Mouse (Mus musculus) kidney, postnatal 14 days (tissue): Measurements from ENCODE around the gene Ifi35.
A peak's percentile ranks its signal among the peaks of the same experiment; 100 is the strongest.
"Not testable (repeated sequence)": the region's sequence is repeated elsewhere in the genome, so short reads cannot be mapped to it uniquely, and the experiment has no call there.

Experiments
- DNase-seq: peaks from one replicate; pipeline ENCODE4 v3.0.0; 2022; ENCODE audit warnings: mixed read lengths

The Ifi35 gene

DNA sequence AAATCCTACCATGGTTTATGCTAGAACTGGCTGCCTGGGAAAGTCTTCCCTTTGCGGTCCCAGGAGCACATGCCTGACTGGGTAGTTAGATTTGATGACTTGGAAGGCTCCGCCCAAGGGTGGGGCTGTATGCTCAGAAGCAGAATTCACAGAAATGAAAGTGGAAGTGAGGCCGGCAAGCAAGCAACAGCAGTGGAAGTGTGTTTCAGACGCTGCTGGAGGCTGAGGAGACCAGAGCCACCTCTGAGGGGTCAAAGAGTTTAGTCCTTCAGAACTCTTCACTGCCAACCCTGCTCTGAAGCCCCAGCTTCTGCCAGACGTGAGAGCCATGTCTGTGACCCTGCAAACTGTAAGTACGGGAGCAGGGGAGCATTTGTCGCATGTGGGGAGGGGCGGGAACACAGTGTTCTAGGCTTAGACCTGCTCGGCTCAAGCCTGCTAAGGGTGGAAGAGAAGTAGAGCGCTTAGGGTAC is at the start of gene Ifi35:
Gene Ifi35 (plus strand): TSS at position 134 of the 473 bp plus-strand sequence.
- DNase-seq: peak; percentile 90

DNA sequence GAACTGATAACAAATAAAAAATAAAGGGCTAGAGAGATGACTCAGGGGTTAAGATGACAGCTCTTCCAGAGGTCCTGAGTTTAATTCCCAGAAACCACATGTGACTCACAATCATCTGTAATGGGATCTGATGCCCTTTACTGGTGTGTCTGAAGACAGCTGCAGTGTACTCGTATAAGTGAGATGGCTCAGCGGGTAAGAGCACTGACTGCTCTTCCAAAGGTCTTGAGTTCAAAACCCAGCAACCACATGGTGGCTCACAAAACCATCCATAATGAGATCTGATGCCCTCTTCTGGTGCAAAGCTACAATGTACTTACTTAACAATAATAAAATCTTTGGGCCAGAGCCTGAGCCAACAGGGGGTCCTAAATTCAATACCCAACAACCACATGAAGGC is 32.9 kb upstream of the Ifi35 start:
- DNase-seq: no peak

GRCm38 (mm10) chr11:101416433-101417100 is 31.6 kb upstream of the Ifi35 start:
- DNase-seq: no peak

GRCm38 (mm10) chr11:101417101-101417855 is 30.9 kb upstream of the Ifi35 start, which contains the start of gene Aarsd1:
Aarsd1 (minus strand) TSS chr11:101417615.
- peak; percentile 90 for DNase-seq

- no peak for DNase-seq
Observed at GRCm38 (mm10) chr11:101418991-101419390, 29.2 kb upstream of the Ifi35 start.

DNA sequence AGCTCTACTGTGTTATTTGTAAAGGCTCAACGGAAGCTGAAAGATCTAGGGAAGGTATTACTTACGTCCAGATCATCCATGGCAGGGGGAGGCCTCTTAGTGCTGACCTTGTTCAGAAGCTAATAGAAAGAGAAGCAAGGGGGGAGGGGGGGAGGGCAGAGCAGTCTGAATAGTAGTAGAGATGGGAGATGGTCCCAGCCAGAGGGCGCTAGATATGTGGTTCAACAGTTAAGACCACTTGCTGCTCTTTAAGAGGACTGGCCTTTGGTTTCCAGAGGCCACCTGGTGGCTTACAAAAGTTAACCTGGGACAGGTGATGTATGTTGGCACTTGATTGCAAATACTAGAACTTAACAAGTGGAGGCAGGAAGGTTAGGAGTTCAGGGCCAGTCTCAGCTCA is 28.6 kb upstream of the Ifi35 start:
- peak; percentile 26 for DNase-seq

- DNase-seq: no peak
Observed at GRCm38 (mm10) chr11:101420148-101420547, 28.1 kb upstream of the Ifi35 start.

GRCm38 (mm10) chr11:101424105-101424851 is 23.9 kb upstream of the Ifi35 start, which contains the start of gene Gm27029:
Gm27029 (minus strand) TSS chr11:101424796.
- DNase-seq: peak; percentile 23

GRCm38 (mm10) chr11:101424925-101425813 is 23.0 kb upstream of the Ifi35 start, which contains the start of the genes Rundc1 and Ptges3l:
Rundc1 (plus strand) TSS chr11:101425085.
Ptges3l (minus strand) TSS chr11:101425333.
- DNase-seq: peak; percentile 99

- no peak for DNase-seq
Observed at GRCm38 (mm10) chr11:101426165-101426564, 22.0 kb upstream of the Ifi35 start.

GRCm38 (mm10) chr11:101431327-101431726 is 16.9 kb upstream of the Ifi35 start:
- DNase-seq: no peak

DNA sequence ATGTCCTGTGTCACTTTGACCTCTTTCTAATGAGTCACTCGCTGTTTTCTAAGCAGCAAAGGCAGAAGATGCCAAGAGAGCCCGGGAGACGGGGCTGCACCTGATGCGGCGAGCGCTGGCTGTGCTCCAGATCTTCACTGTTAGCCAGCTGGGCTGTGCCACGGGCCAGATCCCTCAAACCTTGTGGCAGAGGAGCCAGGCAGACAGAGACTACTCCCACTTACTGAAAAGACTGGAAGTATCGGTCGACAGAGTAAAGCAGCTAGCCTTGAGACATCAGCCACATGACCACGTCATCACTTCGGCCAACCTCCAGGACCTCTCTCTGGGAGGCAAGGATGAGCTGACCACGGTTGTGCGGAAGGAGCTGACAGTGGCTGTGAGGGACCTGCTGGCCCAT is 14.8 kb upstream of the Ifi35 start:
- DNase-seq: no peak

GRCm38 (mm10) chr11:101435831-101436230 is 12.4 kb upstream of the Ifi35 start:
- DNase-seq: no peak

GRCm38 (mm10) chr11:101436916-101437315 is 11.3 kb upstream of the Ifi35 start:
- DNase-seq: no peak

GRCm38 (mm10) chr11:101438006-101438405 is 10.2 kb upstream of the Ifi35 start:
- not testable (repeated sequence) for DNase-seq

DNA sequence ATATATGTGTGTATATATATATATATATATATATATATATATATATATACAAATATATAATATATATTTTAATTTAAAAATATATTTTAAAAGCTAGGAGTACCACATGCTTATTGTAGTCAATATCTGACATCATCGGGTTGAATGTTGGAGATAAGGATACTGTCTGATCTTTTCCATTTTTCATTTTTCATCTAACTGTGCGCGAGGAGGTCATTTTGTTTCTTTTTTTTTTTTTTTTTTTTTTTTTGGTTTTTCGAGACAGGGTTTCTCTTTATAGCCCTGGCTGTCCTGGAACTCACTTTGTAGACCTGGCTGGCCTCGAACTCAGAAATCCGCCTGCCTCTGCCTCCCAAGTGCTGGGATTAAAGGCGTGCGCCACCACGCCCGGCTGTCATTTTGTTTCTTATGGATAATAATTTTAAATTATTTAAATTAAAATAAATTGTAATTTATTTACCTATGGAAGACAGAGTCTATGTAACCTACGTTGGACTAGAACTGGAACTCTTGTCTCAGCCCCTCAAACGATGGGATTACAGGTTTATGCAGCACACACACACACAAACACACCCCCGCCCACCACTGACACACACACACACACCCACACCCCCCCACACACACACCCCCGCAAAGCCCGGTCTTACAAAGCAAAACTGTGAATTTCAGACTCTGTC is 6.6 kb upstream of the Ifi35 start:
- DNase-seq: not testable (repeated sequence)

DNA sequence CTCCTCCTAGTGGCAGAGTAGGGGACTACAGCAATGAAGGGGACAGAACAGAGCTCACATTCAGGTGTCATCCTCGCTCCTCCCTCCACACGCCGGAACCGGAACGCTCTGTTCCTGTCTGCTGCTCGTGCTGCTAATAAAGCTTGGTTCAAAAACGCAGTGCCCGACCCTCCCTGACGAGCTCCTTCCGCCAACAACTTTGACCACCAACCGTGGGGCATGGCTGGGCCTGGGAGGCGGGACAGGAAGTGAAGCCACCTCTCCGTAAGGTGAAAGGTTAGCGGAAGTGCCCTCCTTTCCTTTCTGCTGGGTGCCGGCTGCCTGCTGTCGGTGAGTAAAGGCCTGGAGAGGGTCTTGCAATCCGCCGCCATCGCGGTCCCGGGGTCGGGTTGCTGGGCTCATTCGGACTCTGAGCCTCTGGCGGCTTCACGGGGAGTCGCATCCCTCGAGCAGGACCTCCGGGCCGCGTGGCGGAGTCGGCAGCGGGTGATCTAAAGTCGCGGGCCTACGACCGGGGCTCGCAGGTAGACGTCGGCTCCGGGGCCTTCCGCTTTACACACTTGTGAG is 6.0 kb upstream of the Ifi35 start, which contains the start of gene Rpl27:
Gene Rpl27 (plus strand): TSS at position 172 of the 567 bp plus-strand sequence.
- peak; percentile 98 for DNase-seq

- DNase-seq: no peak
Observed at GRCm38 (mm10) chr11:101442760-101443159, 5.4 kb upstream of the Ifi35 start.

DNA sequence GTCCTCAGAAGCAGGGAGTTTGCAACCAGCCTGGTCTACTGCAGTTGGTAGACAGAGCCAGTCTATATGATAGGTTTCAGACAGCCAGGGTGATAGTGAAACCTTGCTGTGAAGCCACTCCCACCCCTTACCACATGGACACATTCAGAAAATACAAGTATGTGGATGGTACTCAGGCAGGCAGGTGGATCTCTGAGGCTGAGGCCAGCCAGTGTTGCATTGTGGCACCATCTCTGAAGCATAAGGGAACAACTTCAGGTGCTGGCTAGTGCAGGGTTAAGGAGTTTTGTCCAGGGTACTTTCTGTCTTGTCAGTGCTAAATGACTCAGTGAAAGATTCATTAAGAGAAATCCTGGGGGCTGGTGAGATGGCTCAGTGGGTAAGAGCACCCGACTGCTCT is 1.9 kb upstream of the Ifi35 start:
- no peak for DNase-seq

DNA sequence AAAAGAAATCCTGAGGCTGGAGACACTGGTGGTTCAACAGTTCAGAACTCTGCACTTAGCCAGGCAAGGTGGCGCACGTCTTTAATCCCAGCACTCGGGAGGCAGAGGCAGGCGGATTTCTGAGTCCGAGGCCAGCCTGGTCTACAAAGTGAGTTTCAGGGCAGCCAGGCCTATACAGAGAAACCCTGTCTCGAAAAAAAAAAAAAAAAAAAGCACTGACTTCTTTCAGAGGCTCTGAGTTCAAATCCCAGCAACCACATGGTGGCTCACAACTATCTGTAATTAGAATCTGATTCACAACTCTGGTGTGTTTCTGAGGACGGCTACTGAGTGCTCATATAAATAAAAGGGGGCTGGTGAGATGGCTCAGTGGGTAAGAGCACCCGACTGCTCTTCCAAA is 1.3 kb upstream of the Ifi35 start:
- not testable (repeated sequence) for DNase-seq

GRCm38 (mm10) chr11:101447786-101448185 is 421 bp upstream of the Ifi35 start:
- DNase-seq: no peak
